Mouse (Mus musculus) midbrain, embryonic 16.5 days (tissue): ENCODE data around the gene Fars2. TPM values are rescaled to one million over a fixed set of nuclear protein-coding genes. Genes with fewer than 3 reads are reported as not detected.

Experiments
- ATAC-seq: fragments of 200-750 bp; cut with Nextera tagmentation; 2 replicates; pipeline ENCODE4 v1.8.0; 2017; ENCODE audit warnings: moderate TSS enrichment
- H3K27ac ChIP-seq: fragments of 300-500 bp; sonication (generic); 2 replicates; pipeline ENCODE4 v1.5.1; 2014; ENCODE audit warnings: mild to moderate bottlenecking, low read length, mixed read lengths
- H3K27me3 ChIP-seq: fragments of 300-500 bp; sonication (generic); 2 replicates; pipeline ENCODE4 v1.6.1; 2014; ENCODE audit warnings: low read depth, low read length, mixed read lengths; ENCODE audit not compliant: control insufficient read depth, insufficient read depth
- H3K36me3 ChIP-seq: fragments of 300-500 bp; sonication (generic); 2 replicates; pipeline ENCODE4 v1.6.1; 2014; ENCODE audit warnings: mild to moderate bottlenecking, low read length, moderate library complexity, mixed read lengths; ENCODE audit not compliant: control insufficient read depth, insufficient read depth
- H3K4me1 ChIP-seq: fragments of 300-500 bp; sonication (generic); 2 replicates; pipeline ENCODE4 v1.6.1; 2014; ENCODE audit warnings: mild to moderate bottlenecking, low read length, mixed read lengths; ENCODE audit not compliant: control insufficient read depth, insufficient read depth
- H3K4me2 ChIP-seq: fragments of 300-500 bp; sonication (generic); 2 replicates; pipeline ENCODE4 v1.6.1; 2014; ENCODE audit warnings: mild to moderate bottlenecking, low read length, mixed read lengths
- H3K4me3 ChIP-seq: fragments of 300-500 bp; sonication (generic); 2 replicates; pipeline ENCODE4 v1.5.1; 2014; ENCODE audit warnings: low read depth, mild to moderate bottlenecking, low read length, moderate library complexity, mixed read lengths
- H3K9ac ChIP-seq: fragments of 300-500 bp; sonication (generic); 2 replicates; pipeline ENCODE4 v1.6.1; 2014; ENCODE audit warnings: low read depth, low read length, mixed read lengths
- H3K9me3 ChIP-seq: fragments of 300-500 bp; sonication (generic); replicated peaks from 2 replicates; pipeline ENCODE4 v1.6.1; 2014; ENCODE audit warnings: mild to moderate bottlenecking, low read length, mixed read lengths; ENCODE audit not compliant: control insufficient read depth, poor library complexity, severe bottlenecking
- WGBS: fragments of 180-500 bp; shearing (Covaris S2); extraction: QIAGEN DNeasy Blood & Tissue Kit; methylation state at CpG from one replicate; pipeline ENCODE4 v1.1.7; 2014; 5-methylcytosine and 5-hydroxymethylcytosine counted together
- polyA plus RNA-seq: library from polyadenylated mRNA; unstranded; fragments of >200 nt; fragmentation: Nextera tagmentation; extraction: Ambion mirVana; gene quantifications from 2 replicates; pipeline ENCODE4 v1.2.1, GENCODE M21; 2015

The Fars2 gene
- polyA plus RNA-seq, 1 experiment from 2014 or later: 29.1 TPM

GRCm38 (mm10) chr13:36725881-36726280 is 608.7 kb downstream of the Fars2 start:
- Histone ChIP-seq H3K4me1 (peaks cover 21% of the 10 kb centered on the region), H3K4me2 (peak overlapping the region; percentile 58), H3K9me3 (no peaks in the 10 kb centered on the region), H3K9ac (peak overlapping the region; percentile 15; the same call in 1 of the 2 replicates), H3K27ac (peak overlapping the region; percentile 96), H3K36me3 (no peaks in the 10 kb centered on the region), H3K4me3 (0 out of 2 replicates have a peak overlapping the region, but pooled peaks have one; percentile 39), H3K27me3 (peaks cover 15% of the 10 kb centered on the region)
- WGBS: 1% methylated on average over 8 of the region's 8 CpGs
- ATAC-seq: no peak

GRCm38 (mm10) chr13:36726551-36726950 is 609.3 kb downstream of the Fars2 start:
- ATAC-seq: no peak
- peak overlapping the region; percentile 96 for H3K27ac ChIP-seq
- peaks cover 21% of the 10 kb centered on the region for H3K4me1 ChIP-seq
- H3K4me2 ChIP-seq: peak overlapping the region; percentile 58
- H3K9me3 ChIP-seq: no peaks in the 10 kb centered on the region
- WGBS: under 1% methylated on average over 24 of the region's 24 CpGs
- no peaks in the 10 kb centered on the region for H3K36me3 ChIP-seq
- peak overlapping the region; percentile 39 for H3K4me3 ChIP-seq
- peaks cover 12% of the 10 kb centered on the region for H3K27me3 ChIP-seq
- peak overlapping the region; percentile 74 for H3K9ac ChIP-seq

GRCm38 (mm10) chr13:36726951-36727778 is 610.0 kb downstream of the Fars2 start:
- Histone ChIP-seq H3K4me3 (peak overlapping the region; percentile 39), H3K36me3 (no peaks in the 10 kb centered on the region), H3K27me3 (peaks cover 9% of the 10 kb centered on the region), H3K4me1 (peaks cover 21% of the 10 kb centered on the region), H3K4me2 (peak overlapping the region; percentile 58), H3K9ac (peak overlapping the region; percentile 74), H3K27ac (peak overlapping the region; percentile 96), H3K9me3 (no peaks in the 10 kb centered on the region)
- peak; percentile 46 for ATAC-seq
- under 1% methylated on average over 32 of the region's 34 CpGs for WGBS

GRCm38 (mm10) chr13:36727779-36728470 is 610.7 kb downstream of the Fars2 start:
- Histone ChIP-seq H3K9me3 (no peaks in the 10 kb centered on the region), H3K36me3 (no peaks in the 10 kb centered on the region), H3K4me3 (peak overlapping the region; percentile 60), H3K27me3 (peaks cover 5% of the 10 kb centered on the region; the same call in 1 of the 2 replicates), H3K4me1 (peaks cover 19% of the 10 kb centered on the region), H3K4me2 (peak overlapping the region; percentile 58), H3K9ac (peak overlapping the region; percentile 74), H3K27ac (peak overlapping the region; percentile 96)
- no peak for ATAC-seq
- WGBS: 2% methylated on average over 22 of the region's 23 CpGs

GRCm38 (mm10) chr13:36728509-36728908 is 611.3 kb downstream of the Fars2 start:
- H3K9me3 ChIP-seq: no peaks in the 10 kb centered on the region
- no peak for ATAC-seq
- H3K4me2 ChIP-seq: peak overlapping the region; percentile 58
- H3K9ac ChIP-seq: peak overlapping the region; percentile 1; the same call in 1 of the 2 replicates
- H3K27me3 ChIP-seq: peaks cover 5% of the 10 kb centered on the region; the same call in 1 of the 2 replicates
- 8% methylated on average over 5 of the region's 5 CpGs for WGBS
- H3K4me1 ChIP-seq: peaks cover 19% of the 10 kb centered on the region
- H3K36me3 ChIP-seq: no peaks in the 10 kb centered on the region
- peak overlapping the region; percentile 96 for H3K27ac ChIP-seq
- H3K4me3 ChIP-seq: peak overlapping the region; percentile 60

- 3% methylated on average over 13 of the region's 13 CpGs for whole genome bisulfite sequencing
- Histone ChIP-seq H3K9me3 (no peaks in the 10 kb centered on the region), H3K27me3 (peaks cover 5% of the 10 kb centered on the region; the same call in 1 of the 2 replicates), H3K36me3 (no peaks in the 10 kb centered on the region), H3K4me2 (peak overlapping the region; percentile 58), H3K9ac (peak overlapping the region; percentile 70), H3K27ac (peak overlapping the region; percentile 96), H3K4me3 (peak overlapping the region; percentile 60), H3K4me1 (peaks cover 11% of the 10 kb centered on the region)
- no peak for ATAC-seq
Measured at GRCm38 (mm10) chr13:36729731-36730340, 612.6 kb downstream of the Fars2 start.

GRCm38 (mm10) chr13:36730341-36730761 is 613.1 kb downstream of the Fars2 start:
- ATAC-seq: no peak
- H3K4me1 ChIP-seq: peaks cover 6% of the 10 kb centered on the region; the same call in 1 of the 2 replicates
- 6% methylated on average over 14 of the region's 14 CpGs for WGBS
- no peaks in the 10 kb centered on the region for H3K36me3 ChIP-seq
- H3K27ac ChIP-seq: peak overlapping the region; percentile 96
- H3K27me3 ChIP-seq: peaks cover 5% of the 10 kb centered on the region; the same call in 1 of the 2 replicates
- peak overlapping the region; percentile 70 for H3K9ac ChIP-seq
- peak overlapping the region; percentile 58 for H3K4me2 ChIP-seq
- H3K4me3 ChIP-seq: peak overlapping the region; percentile 60
- H3K9me3 ChIP-seq: no peaks in the 10 kb centered on the region

- under 1% methylated on average over 34 of the region's 34 CpGs for WGBS
- H3K4me2 ChIP-seq: peak overlapping the region; percentile 58
Measured at GRCm38 (mm10) chr13:36731016-36731930, 614.1 kb downstream of the Fars2 start.

More at GRCm38 (mm10) chr13:36731016-36731930, 614.1 kb downstream of the Fars2 start:
- Histone ChIP-seq H3K27me3 (peaks cover 5% of the 10 kb centered on the region; the same call in 1 of the 2 replicates), H3K9me3 (no peaks in the 10 kb centered on the region), H3K27ac (peak overlapping the region; percentile 96), H3K4me3 (peak overlapping the region; percentile 60), H3K9ac (peak overlapping the region; percentile 76), H3K36me3 (no peaks in the 10 kb centered on the region), H3K4me1 (peaks cover 3% of the 10 kb centered on the region; the same call in 1 of the 2 replicates)
- ATAC-seq: no peak
